Mouse (Mus musculus): Measurements from ENCODE around the gene Cldn19.

Cldn19 gene

GRCm38 (mm10) chr4:119255351-119255750, at the start of gene Cldn19:
TSS of gene Cldn19 (plus strand) at chr4:119255414.
- no peak for DNase-seq

- no peak for DNase-seq
These were observed 38.5 kb upstream of the Cldn19 start for GRCm38 (mm10) chr4:119216667-119217066.

GRCm38 (mm10) chr4:119218169-119218568, 37.0 kb upstream of the Cldn19 start, which contains the start of gene Tmem269:
TSS of gene Tmem269 (minus strand) at chr4:119218217.
- DNase-seq: no peak

- peak; percentile 48 for DNase-seq
These were observed 31.5 kb upstream of the Cldn19 start for GRCm38 (mm10) chr4:119223696-119224095.

DNA sequence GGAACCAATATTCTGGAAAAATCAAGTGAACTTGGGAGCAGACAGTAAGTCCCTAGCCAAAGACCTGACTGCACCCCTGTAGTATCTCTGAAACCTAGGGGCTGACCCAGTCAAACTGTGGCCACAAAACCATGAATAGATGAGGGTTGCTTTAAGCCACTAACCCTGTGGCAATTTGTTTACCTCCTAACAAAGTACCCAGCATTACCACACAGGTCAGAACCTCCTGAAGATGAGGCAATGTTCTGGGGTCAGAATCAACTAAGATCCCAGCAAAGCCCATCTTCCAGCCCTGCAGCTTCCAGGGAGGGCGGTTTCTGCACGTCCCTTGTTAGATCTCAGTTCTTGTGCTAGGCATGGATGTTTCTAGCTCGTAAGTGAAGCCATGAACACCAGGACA, 30.7 kb upstream of the Cldn19 start:
- DNase-seq: no peak

GRCm38 (mm10) chr4:119225719-119226118, 29.5 kb upstream of the Cldn19 start:
- DNase-seq: no peak

DNA sequence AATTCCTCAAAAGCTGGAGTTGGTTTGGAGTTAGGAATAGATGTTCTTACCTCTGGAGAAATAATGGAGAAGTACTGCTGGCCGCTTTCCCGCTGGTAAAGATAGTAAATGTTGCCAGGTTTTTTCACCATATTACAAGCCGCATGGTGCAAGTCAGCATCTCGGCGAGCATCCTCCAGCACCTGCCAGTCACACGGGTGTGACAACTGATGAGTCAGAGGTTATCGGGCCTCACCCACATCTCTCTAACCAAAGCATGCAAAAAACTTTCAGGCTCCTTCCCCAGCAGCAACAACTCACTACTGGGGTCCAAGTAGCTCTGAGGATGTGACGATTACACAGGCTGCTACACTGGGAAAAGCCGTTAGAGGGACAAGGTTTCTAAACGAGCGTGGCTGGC, 28.5 kb upstream of the Cldn19 start:
- DNase-seq: no peak

DNA sequence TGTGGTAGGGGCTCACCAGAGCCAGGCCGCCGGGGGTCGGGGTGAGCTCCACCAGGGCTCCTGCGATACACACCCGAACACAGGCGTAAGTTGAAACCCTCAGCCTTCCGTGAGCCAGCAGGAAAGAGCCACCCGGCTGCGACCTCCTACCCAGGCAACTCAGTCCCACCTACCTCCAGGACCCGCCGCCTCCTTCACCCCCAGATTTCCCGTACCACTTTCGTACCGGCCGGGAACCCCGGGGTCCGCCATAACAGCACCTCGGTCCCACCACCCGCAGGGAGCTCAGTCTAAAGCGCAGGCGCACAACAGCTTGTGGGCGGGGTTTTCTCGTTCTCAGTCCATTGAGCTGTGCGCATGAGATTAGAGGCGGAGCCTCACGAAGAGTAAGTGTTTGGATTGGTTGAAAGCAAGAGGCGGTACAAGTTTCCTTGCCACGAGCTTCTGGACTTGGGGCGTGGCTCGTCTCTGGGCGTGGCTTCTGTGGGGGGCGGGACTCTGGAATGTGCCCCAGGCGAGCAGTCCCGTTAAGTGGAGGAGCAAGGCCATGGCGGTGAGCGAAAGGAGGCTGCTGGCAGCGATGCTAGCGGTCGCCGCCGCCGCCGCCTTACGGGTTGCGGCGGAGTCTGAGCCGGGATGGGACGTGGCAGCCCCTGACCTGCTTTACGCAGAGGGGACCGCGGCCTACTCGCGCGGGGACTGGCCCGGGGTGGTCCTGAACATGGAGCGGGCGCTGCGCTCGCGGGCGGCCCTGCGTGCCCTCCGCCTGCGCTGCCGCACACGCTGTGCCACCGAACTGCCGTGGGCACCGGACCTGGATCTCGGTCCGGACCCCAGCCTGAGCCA, 22.6 kb upstream of the Cldn19 start, which contains the start of the genes AU022252 and P3h1:
Gene AU022252, minus strand, starts transcription at position 303 of the 846 bp plus-strand sequence.
Gene P3h1, plus strand, starts transcription at position 506 of the 846 bp plus-strand sequence.
- peak; percentile 99 for DNase-seq

DNA sequence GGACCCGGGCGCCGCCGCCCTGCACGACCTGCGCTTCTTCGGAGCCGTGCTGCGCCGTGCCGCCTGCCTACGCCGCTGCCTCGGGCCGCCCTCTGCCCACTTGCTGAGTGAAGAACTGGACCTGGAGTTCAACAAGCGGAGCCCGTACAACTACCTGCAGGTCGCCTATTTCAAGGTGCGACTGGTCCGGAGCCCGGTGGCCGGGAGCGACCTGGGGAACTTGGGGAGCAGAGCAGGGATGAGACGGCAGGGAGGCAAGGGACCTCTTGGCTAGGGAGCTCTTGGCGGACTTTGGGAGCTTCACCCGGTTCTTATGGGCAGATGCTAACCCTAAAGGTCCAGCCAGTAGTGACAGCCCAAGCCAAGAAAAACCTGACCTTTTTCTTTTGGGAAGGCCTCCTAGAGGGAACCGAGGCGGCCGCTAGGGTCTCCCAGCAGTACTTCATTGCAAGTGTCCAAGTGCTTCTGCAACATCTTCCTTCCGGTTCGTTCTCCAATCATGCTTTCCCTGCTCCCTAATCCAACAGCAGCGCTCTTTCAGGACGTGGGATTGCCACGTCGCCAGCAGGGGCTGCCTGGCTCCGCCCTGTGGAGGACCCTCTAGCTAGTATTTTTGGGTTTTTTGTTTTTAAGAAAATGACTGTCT, 21.8 kb upstream of the Cldn19 start:
- peak; percentile 55 for DNase-seq

- no peak for DNase-seq
These were observed 20.9 kb upstream of the Cldn19 start for GRCm38 (mm10) chr4:119234348-119234747.

GRCm38 (mm10) chr4:119238661-119239060, 16.6 kb upstream of the Cldn19 start:
- no peak for DNase-seq

GRCm38 (mm10) chr4:119239181-119239682, 16.0 kb upstream of the Cldn19 start:
- DNase-seq: no peak

DNA sequence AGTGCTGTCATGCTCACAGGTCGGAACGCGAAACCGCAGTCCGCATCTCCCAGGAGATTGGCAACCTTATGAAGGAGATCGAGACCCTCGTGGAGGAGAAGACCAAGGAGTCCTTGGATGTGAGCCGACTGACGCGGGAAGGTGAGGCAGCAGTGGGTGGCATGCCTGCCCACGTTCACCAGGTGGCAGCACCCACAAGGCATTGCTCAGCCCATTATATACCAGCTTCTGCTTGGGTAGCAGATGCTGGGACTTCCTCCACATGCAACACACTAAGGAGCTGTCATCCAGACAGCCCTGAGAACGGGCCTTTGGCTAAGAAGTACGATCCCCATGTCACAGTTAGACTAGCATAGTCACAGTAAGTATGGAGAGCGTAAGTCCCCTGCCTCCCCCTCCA, 13.6 kb upstream of the Cldn19 start:
- peak; percentile 49 for DNase-seq

- DNase-seq: no peak
These were observed 12.6 kb upstream of the Cldn19 start for GRCm38 (mm10) chr4:119242571-119242970.

DNA sequence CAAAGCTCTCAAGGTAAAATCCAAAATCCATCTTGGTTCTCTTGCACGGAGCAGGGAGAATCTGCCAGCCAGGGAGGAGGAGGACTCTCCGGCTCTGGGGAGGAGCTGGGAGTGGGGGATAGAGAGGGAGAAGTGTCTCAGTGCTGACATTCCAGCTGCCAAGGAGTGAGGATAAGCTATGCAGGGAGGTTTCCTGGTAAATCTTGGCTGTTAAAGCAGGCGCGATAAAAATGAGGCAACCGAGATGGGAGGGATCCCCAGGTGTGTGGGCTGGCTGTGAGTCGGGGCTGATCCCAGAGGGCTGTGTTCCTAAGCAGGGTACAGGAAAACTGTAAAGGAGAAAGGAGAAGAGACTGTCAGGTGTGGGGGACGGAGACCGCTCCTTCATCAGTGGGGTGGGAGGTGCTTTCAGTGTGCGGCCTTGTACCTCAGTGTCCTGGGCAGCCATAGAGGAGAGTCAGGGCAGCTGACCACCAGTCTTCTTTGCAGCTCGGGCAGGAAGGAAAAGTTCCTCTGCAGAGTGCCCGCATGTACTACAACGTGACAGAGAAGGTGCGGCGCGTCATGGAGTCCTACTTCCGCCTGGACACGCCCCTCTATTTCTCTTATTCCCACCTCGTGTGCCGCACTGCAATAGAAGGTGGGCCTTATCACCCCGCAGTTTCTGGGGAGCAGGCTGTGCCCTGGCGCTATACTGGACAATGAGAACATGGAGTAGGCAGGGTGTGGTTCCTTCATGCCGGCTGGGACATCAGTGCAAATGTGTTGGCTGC, 10.6 kb upstream of the Cldn19 start:
- DNase-seq: no peak

DNA sequence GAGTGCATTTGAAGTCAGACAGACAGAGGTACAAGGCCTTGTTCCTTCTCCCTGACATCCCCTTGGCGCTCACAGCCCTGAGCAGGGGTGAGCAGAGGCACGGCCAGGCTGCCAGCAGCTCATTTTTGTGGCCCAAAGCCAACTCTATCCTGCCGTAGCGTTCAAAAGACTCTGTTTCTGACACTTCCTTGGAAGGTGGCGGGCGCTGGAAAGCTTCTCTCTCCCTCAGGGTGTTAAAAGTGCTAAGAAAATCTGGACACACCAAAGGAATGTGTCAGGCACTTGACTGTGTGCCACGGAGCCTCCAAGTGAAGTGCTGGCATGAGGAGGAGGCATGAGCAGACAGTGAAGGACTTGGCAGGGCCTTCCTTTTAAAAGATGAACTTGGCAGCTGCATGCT, 9.7 kb upstream of the Cldn19 start:
- peak; percentile 52 for DNase-seq

- no peak for DNase-seq
These were observed 9.3 kb upstream of the Cldn19 start for GRCm38 (mm10) chr4:119245961-119246360.

DNA sequence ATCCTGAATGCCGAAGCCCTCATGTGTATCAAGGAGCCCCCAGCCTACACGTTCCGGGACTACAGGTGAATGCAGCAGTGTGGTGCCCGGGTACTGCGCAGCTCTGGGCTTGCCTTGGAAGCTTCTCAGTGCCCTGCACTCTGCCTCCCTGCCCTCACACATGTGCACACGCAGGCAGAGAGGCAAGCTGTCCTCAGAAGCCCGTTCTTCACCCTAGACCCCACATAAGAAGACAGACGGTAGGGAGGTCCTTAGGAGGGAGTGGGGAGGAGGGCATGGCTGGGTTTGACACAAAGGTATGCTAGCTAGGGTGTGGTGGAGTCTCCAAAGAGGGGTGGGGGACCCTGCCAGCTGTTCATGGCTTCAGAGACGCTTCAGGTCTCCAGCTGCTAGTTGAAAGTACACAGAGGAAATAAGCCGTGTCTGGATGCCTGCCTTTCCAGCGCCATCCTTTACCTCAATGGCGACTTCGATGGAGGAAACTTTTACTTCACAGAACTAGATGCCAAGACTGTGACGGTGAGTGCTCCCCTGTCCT, 8.5 kb upstream of the Cldn19 start:
- no peak for DNase-seq

GRCm38 (mm10) chr4:119247462-119248235, 7.6 kb upstream of the Cldn19 start:
- peak; percentile 85 for DNase-seq

GRCm38 (mm10) chr4:119248407-119248965, 6.7 kb upstream of the Cldn19 start:
- DNase-seq: no peak

- no peak for DNase-seq
These were observed 3.0 kb upstream of the Cldn19 start for GRCm38 (mm10) chr4:119252025-119252808.

Data from kidney, adult 18-20 months (tissue).